Mouse (Mus musculus): ENCODE data around the gene Tet2.

DNA sequence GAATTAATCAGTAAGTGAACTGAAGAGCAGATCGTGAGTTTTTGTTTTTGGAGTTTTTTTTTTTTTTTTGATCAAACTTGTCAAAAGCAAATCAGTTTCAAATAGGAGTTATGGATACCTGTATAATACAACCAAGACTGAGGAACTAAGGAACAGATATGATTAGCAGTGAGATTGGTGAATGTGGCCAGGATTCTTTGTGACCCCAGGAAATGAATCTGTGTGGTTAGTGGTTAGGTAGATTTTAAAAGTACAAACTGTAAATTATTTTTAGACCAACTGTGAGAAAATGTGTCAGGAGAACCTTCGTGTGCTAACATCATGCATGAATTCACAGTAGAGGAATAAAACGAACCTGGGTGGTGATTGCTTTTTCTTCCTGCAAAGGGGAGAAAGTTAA, 66.0 kb downstream of the Tet2 start:
- no peak for TF ChIP-seq CTCF (IDR thresholded peaks at IDR 0.05; ENCODE audit: low read depth, low read length)
- TF ChIP-seq POLR2A (IDR thresholded peaks at IDR 0.05; ENCODE audit: borderline replicate concordance, low read depth, low read length): no peak

Data from bone marrow macrophage, adult 2 months (primary cell).